Mouse (Mus musculus): ENCODE measurements around the gene Zdhhc4. TPM values are rescaled to one million over a fixed set of nuclear protein-coding genes. Genes with fewer than 3 reads are reported as not detected.

Gene Zdhhc4
- total RNA-seq, 2 experiments from 2014 or later: 35.0 to 40.6 TPM

GRCm38 (mm10) chr5:143266794-143267193 lies 62.3 kb downstream of the Zdhhc4 start:
- intact Hi-C loops (cut with DNase I): no loop called here
- H3K4me3 ChIP-seq: no peak overlapping the region
- H3K27ac ChIP-seq: no peak overlapping the region
- TF ChIP-seq CTCF (IDR thresholded peaks at IDR 0.05): no peak
- DNase-seq: no peak

Other genes with a start within 250 kb of the Zdhhc4 start
- gene Rnf216, start 216.3 kb downstream of the Zdhhc4 start, total RNA-seq (2021): 10 to 100 TPM; 19.0 to 19.8 TPM
- gene Olfr718-ps1, start 181.7 kb downstream of the Zdhhc4 start, total RNA-seq (2021): not detected
- 1 to 10 TPM; 3.6 to 4.0 TPM for gene Rbak, start 148.5 kb downstream of the Zdhhc4 start, total RNA-seq (2021)
- not detected for gene Spdye4b, start 148.2 kb downstream of the Zdhhc4 start, total RNA-seq (2021)
- not detected for gene Spdye4a, start 102.4 kb downstream of the Zdhhc4 start, total RNA-seq (2021)
- 1 to 10 TPM; 7.1 to 8.0 TPM for gene Zfp12, start 94.1 kb downstream of the Zdhhc4 start, total RNA-seq (2021)
- gene Zfp316, start 59.2 kb downstream of the Zdhhc4 start, total RNA-seq (2021): 1 to 10 TPM; 3.2 to 3.6 TPM
- under 1 TPM in 1 of 2 experiments, not detected in 1; 0.08 TPM for gene Zfp853, start 35.6 kb downstream of the Zdhhc4 start, total RNA-seq (2021)
- gene E130309D02Rik, start 13.9 kb downstream of the Zdhhc4 start, total RNA-seq (2021): 10 to 100 TPM; 11.1 to 11.5 TPM
- gene Grid2ip, start 28.1 kb upstream of the Zdhhc4 start, total RNA-seq (2021): not detected
- gene Kdelr2, start 74.6 kb upstream of the Zdhhc4 start, total RNA-seq (2021): 10 to 100 TPM; 33.1 to 37.6 TPM
- 1 to 10 TPM; 8.0 to 10.0 TPM for gene Daglb, start 135.3 kb upstream of the Zdhhc4 start, total RNA-seq (2021)
- 100 to 1,000 TPM; 211 to 236 TPM for gene Rac1, start 198.8 kb upstream of the Zdhhc4 start, total RNA-seq (2021)

Data from gastrocnemius, adult 2 months (tissue).